Mouse (Mus musculus) stomach, postnatal 0 days (tissue): ENCODE data around the gene Slc17a8.

Experiments
- CTCF ChIP-seq: IDR thresholded peaks from 2 replicates; pipeline ENCODE4 v1.5.1; 2016; ENCODE audit warnings: antibody characterized with exemption, low read depth, mild to moderate bottlenecking, moderate library complexity
- EP300 ChIP-seq: optimal IDR thresholded peaks from 2 replicates; pipeline ENCODE3; 2016; ENCODE audit warnings: antibody characterized with exemption

- TF ChIP-seq EP300 (no peak), CTCF (no peak)
Measured at GRCm38 (mm10) chr10:89651691-89652090, 30.6 kb upstream of the Slc17a8 start.
